Mouse (Mus musculus): Measurements from ENCODE around the gene Acadl. TPM values are rescaled to one million over a fixed set of nuclear protein-coding genes. Genes with fewer than 3 reads are reported as not detected.

Gene Acadl
- polyA plus RNA-seq, 1 experiment from 2014 or later: 42.7 TPM

DNA sequence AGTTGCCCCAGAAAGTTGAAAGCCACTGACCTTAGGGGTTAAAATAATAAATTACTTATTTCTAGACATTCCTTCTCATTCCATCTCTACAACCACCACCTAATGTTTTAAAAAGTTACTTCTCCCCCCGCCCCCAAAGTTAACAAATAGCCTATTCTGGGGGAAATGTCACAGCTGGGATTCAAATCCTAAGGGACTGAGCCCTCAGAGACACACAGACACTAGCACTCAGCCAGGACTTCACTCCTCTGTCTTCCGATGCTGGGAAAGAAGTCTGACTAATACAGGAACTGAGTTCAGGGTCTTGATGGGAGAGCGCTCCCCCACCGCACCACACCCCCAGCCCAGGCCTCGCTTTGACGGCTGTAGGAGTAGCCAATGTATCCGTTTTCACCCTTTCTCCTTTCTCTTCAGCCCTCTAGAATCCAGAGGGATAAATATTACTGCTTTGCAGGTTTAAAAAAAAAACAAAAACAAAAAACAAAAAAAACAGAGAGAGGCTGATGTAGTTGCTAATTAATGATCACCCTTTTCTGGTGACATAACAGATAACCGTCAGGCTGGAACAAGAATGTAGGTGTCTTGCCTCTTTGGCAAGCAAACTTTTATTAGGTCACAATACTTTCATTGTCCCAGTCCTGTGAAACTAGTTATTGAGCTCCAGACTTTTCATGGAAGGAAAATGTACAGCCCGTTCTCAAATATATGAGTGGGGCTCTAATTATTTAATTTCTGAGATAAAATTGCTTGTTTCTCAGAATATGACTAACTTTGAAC is 31.1 kb downstream of the Acadl start:
- no peaks in the 10 kb centered on the region for H3K4me1 ChIP-seq (ENCODE audit: control insufficient read depth, insufficient read depth, low read length)
- no peak overlapping the region for H3K4me3 ChIP-seq (ENCODE audit: low read depth, low read length)
- no peak for ATAC-seq
- H3K4me2 ChIP-seq (ENCODE audit: low read length): no peak overlapping the region
- no peak overlapping the region for H3K27ac ChIP-seq (ENCODE audit: low read length)
- no peaks in the 10 kb centered on the region for H3K36me3 ChIP-seq (ENCODE audit: control insufficient read depth, insufficient read depth, low read length)
- no peaks in the 10 kb centered on the region for H3K9me3 ChIP-seq (replicated peaks; ENCODE audit: control insufficient read depth, low read length, poor library complexity, severe bottlenecking)
- H3K9ac ChIP-seq (ENCODE audit: low read depth, low read length): no peak overlapping the region
- WGBS: 84% methylated on average over 9 of the region's 9 CpGs
- no peaks in the 10 kb centered on the region for H3K27me3 ChIP-seq (ENCODE audit: control insufficient read depth, insufficient read depth, low read depth, low read length)

DNA sequence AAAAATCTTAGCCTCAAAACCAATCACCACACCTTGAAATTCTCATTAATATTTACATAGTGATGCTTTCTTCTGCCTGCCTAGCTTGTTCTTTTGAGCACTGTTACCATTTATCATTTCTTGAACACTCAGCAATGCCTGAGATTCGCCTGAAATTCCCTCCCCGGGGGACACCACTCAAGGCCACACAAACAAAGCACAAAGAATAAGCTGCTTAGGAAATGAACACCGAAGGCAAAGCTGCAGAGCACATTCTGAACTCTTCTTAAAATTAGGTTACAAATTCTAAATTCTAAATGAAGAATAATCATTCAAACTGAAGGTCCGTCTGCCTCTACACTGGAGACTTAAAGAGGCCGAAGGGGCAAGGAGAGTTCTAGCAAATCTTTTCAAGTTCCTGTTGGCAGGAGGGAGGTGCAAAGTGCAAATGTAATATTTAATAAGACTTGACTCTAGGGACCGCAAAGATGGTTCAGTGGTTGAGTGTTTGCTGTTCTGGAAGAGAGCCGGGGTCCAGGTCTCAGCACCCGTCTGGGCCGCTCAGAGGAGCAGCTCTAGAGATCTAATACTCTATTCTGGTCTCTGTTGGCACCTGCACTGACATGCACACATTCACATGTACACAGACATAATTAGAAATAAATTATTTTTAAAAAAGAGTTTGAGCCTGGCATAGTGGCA is 33.5 kb downstream of the Acadl start:
- Histone ChIP-seq H3K4me1 (ENCODE audit: control insufficient read depth, insufficient read depth, low read length) (no peaks in the 10 kb centered on the region), H3K4me2 (ENCODE audit: low read length) (no peak overlapping the region), H3K4me3 (ENCODE audit: low read depth, low read length) (no peak overlapping the region), H3K36me3 (ENCODE audit: control insufficient read depth, insufficient read depth, low read length) (no peaks in the 10 kb centered on the region), H3K9ac (ENCODE audit: low read depth, low read length) (no peak overlapping the region), H3K27ac (ENCODE audit: low read length) (no peak overlapping the region), H3K9me3 (replicated peaks; ENCODE audit: control insufficient read depth, low read length, poor library complexity, severe bottlenecking) (no peaks in the 10 kb centered on the region), H3K27me3 (ENCODE audit: control insufficient read depth, insufficient read depth, low read depth, low read length) (no peaks in the 10 kb centered on the region)
- WGBS: 52% methylated on average over 9 of the region's 9 CpGs
- ATAC-seq: no peak

DNA sequence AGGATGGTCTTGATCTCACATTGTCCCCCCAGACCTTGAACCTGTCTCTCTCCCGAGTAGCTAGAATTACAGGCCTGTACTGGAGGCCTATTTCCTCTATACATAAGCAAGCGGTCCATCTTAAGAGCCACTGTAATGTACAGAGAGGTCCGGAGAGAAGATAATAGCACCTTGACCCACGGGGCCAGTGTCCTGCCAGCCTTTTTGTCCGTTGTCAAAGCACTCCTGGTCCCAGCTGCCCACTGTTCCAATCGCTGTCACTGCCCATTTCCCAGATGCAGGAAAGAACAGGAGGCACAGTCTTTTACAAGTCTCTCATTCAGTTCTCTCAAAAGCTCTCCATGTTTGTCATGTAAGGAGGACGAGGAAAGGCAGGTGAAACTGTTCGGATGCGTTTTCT is 41.1 kb downstream of the Acadl start:
- ATAC-seq: no peak
- Histone ChIP-seq H3K36me3 (ENCODE audit: control insufficient read depth, insufficient read depth, low read length) (no peaks in the 10 kb centered on the region), H3K27ac (ENCODE audit: low read length) (no peak overlapping the region), H3K4me1 (ENCODE audit: control insufficient read depth, insufficient read depth, low read length) (peaks cover 9% of the 10 kb centered on the region), H3K27me3 (ENCODE audit: control insufficient read depth, insufficient read depth, low read depth, low read length) (no peaks in the 10 kb centered on the region), H3K9ac (ENCODE audit: low read depth, low read length) (no peak overlapping the region), H3K9me3 (replicated peaks; ENCODE audit: control insufficient read depth, low read length, poor library complexity, severe bottlenecking) (no peaks in the 10 kb centered on the region), H3K4me2 (ENCODE audit: low read length) (no peak overlapping the region), H3K4me3 (ENCODE audit: low read depth, low read length) (no peak overlapping the region)
- WGBS: 79% methylated on average over 9 of the region's 9 CpGs

DNA sequence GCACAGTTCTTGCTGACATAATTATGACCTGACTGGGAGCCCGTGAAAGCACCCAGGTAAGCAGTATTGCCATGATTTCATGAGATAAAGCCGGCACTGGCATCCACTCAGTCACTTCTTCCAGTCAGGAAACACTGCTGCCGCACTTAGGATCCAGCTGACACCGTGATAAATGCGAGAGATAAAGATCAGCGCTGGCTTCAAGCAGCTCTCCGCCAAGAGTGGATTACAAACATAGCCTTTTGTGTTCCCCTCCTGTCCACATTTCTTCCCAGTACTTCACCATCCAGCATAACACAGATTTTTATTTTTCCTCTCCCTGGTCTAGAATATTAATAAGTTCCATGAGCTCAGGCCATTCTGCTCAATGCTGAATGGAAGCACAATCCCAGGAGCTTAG is 42.8 kb downstream of the Acadl start:
- ATAC-seq: no peak
- Histone ChIP-seq H3K27ac (ENCODE audit: low read length) (peak overlapping the region; percentile 5; the same call in 1 of the 2 replicates), H3K4me2 (ENCODE audit: low read length) (peak overlapping the region; percentile 27; the same call in 1 of the 2 replicates), H3K36me3 (ENCODE audit: control insufficient read depth, insufficient read depth, low read length) (no peaks in the 10 kb centered on the region), H3K4me3 (ENCODE audit: low read depth, low read length) (no peak overlapping the region; the same call in 1 of the 2 replicates), H3K9me3 (replicated peaks; ENCODE audit: control insufficient read depth, low read length, poor library complexity, severe bottlenecking) (no peaks in the 10 kb centered on the region), H3K4me1 (ENCODE audit: control insufficient read depth, insufficient read depth, low read length) (peaks cover 16% of the 10 kb centered on the region), H3K9ac (ENCODE audit: low read depth, low read length) (peak overlapping the region; percentile 40; the same call in 1 of the 2 replicates), H3K27me3 (ENCODE audit: control insufficient read depth, insufficient read depth, low read depth, low read length) (no peaks in the 10 kb centered on the region)
- 12% methylated on average over 7 of the region's 7 CpGs for WGBS

DNA sequence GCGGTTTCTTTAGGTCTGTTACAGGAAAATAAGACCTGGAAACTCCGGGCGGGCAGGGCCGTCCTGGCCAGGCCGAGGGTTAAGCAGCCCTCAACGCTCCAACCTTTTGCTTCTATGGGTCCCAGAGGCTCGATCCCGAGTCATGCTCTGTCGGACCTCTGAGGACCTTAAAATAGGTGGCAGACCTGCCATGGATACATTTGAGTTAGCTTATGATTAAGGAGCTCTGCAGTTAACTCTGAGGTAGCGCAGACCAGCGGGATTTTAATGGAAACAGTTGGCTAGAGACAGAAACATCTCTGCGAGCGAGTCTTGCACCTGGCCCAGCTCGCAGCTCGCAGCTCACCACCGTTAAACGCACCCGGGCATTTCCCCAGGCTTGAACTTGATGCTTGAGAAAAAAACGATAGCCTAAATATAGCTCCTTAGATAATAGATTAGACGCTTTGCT is 45.2 kb downstream of the Acadl start:
- WGBS: under 1% methylated on average over 20 of the region's 20 CpGs
- peak; percentile 66 for ATAC-seq
- Histone ChIP-seq H3K9me3 (replicated peaks; ENCODE audit: control insufficient read depth, low read length, poor library complexity, severe bottlenecking) (no peaks in the 10 kb centered on the region), H3K27ac (ENCODE audit: low read length) (peak overlapping the region; percentile 99), H3K27me3 (ENCODE audit: control insufficient read depth, insufficient read depth, low read depth, low read length) (no peaks in the 10 kb centered on the region), H3K36me3 (ENCODE audit: control insufficient read depth, insufficient read depth, low read length) (no peaks in the 10 kb centered on the region), H3K4me1 (ENCODE audit: control insufficient read depth, insufficient read depth, low read length) (peaks cover 24% of the 10 kb centered on the region), H3K9ac (ENCODE audit: low read depth, low read length) (peak overlapping the region; percentile 96), H3K4me2 (ENCODE audit: low read length) (peak overlapping the region; percentile 91), H3K4me3 (ENCODE audit: low read depth, low read length) (peak overlapping the region; percentile 82)

DNA sequence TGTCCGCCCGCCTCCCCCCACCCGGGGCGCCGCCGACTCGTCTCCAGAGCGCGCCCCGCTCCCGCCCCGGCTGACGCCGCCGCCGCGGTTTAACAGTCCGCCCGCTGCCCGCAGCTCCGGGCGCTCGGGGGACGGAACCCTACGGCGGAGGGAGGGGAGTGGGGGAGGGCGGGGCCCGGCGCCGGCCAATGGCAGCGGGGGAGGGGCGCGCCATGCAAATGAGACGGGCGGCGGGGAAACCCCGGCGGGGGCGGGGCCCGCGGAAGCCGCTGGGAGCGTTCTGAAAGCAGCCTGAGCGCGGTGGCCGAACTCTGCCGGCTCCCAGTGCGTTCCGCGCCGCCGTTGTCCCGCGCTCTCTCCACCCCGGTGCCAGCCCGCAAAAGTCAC is 45.6 kb downstream of the Acadl start, which contains the start of gene Kansl1l:
Gene Kansl1l, minus strand, starts transcription at position 110 of the 387 bp plus-strand sequence.
- Histone ChIP-seq H3K27ac (ENCODE audit: low read length) (peak within 1 kb of the TSS; percentile 99), H3K27me3 (ENCODE audit: control insufficient read depth, insufficient read depth, low read depth, low read length) (no peaks in the 10 kb centered on the region), H3K9ac (ENCODE audit: low read depth, low read length) (peak within 1 kb of the TSS; percentile 96), H3K36me3 (ENCODE audit: control insufficient read depth, insufficient read depth, low read length) (no peaks in the 10 kb centered on the region), H3K4me2 (ENCODE audit: low read length) (peak within 1 kb of the TSS; percentile 91), H3K4me3 (ENCODE audit: low read depth, low read length) (peak within 1 kb of the TSS; percentile 82), H3K4me1 (ENCODE audit: control insufficient read depth, insufficient read depth, low read length) (peaks cover 24% of the 10 kb centered on the region), H3K9me3 (replicated peaks; ENCODE audit: control insufficient read depth, low read length, poor library complexity, severe bottlenecking) (no peaks in the 10 kb centered on the region)
- ATAC-seq: peak; percentile 92
- WGBS: under 1% methylated on average over 21 of the region's 56 CpGs

DNA sequence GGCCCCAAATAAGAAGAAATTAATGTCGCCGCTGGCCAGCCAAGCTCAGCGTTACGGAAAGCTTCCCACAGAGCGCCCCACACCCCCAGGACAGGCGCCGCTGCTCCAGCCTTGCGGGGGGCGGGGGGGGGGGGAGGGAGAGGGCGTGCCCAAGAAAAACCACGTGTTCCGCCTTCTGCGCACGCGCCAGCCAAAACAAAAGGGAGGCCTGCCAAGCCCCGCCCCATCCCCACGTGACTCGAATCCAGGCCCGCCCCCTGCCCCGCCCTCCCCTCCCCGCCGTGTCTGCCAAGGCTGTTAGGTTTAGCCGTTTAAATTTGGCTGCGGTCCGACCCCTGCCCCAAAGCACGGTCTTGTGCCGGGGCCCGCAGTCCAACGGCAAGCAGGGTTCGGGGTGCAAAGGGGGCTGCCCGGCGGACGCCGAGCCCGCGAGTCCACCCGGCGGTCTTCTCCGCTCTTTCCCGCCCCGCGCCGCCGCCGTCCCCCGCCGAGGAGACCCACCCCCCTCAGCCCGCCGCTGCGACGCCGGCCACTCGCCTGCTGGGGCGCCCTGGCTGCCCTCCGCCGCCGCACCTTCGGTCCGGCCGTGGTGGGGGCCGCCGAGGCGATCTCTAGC is 46.1 kb downstream of the Acadl start:
- Histone ChIP-seq H3K4me1 (ENCODE audit: control insufficient read depth, insufficient read depth, low read length) (peaks cover 24% of the 10 kb centered on the region), H3K4me2 (ENCODE audit: low read length) (peak overlapping the region; percentile 91), H3K27ac (ENCODE audit: low read length) (peak overlapping the region; percentile 99), H3K27me3 (ENCODE audit: control insufficient read depth, insufficient read depth, low read depth, low read length) (no peaks in the 10 kb centered on the region), H3K36me3 (ENCODE audit: control insufficient read depth, insufficient read depth, low read length) (no peaks in the 10 kb centered on the region), H3K9me3 (replicated peaks; ENCODE audit: control insufficient read depth, low read length, poor library complexity, severe bottlenecking) (no peaks in the 10 kb centered on the region), H3K9ac (ENCODE audit: low read depth, low read length) (peak overlapping the region; percentile 96), H3K4me3 (ENCODE audit: low read depth, low read length) (peak overlapping the region; percentile 82)
- ATAC-seq: peak; percentile 90
- 0% methylated on average over 36 of the region's 63 CpGs for WGBS

DNA sequence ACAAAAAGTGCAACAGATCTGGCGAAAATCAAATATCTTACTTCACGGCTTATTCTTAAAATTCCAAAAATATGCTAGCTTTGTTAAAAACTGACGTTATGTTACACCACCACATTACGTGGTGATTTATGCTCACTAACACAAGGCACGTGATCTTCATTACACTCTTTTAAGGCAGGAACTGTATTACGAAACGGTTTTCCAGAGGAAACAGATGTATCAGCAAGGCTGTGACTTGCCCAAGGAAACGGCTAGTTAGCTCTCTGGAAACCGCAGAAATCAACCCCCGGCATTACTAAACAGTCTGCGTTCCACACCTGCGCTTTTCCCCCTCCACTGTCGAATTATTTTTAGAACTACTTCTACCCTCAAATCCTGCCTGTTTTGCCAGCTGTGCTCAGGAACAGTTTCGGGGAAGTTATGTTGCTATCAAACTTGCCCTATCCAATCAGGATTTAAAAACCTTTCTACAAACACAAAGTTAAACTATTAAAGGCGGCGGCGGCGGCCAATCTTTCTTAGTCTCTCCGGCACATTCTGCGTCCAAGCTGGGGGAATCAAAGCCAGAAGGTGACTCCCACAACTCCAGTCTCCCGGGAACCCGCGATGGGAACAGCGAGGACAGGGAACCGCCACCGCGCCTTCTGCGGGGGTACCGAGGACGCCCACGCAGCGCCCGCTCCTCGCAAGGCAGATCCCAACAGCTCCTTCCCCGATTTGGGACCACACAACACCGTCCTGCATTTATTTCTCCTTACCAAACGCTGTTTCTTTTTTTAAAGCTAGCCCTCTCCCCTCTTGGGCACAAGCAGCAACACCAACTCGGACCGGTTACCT is 46.9 kb downstream of the Acadl start:
- Histone ChIP-seq H3K36me3 (ENCODE audit: control insufficient read depth, insufficient read depth, low read length) (no peaks in the 10 kb centered on the region), H3K9ac (ENCODE audit: low read depth, low read length) (peak overlapping the region; percentile 72), H3K9me3 (replicated peaks; ENCODE audit: control insufficient read depth, low read length, poor library complexity, severe bottlenecking) (no peaks in the 10 kb centered on the region), H3K27me3 (ENCODE audit: control insufficient read depth, insufficient read depth, low read depth, low read length) (no peaks in the 10 kb centered on the region), H3K4me3 (ENCODE audit: low read depth, low read length) (peak overlapping the region; percentile 82), H3K27ac (ENCODE audit: low read length) (peak overlapping the region; percentile 99), H3K4me1 (ENCODE audit: control insufficient read depth, insufficient read depth, low read length) (peaks cover 24% of the 10 kb centered on the region), H3K4me2 (ENCODE audit: low read length) (peak overlapping the region; percentile 84)
- peak; percentile 50 for ATAC-seq
- under 1% methylated on average over 39 of the region's 39 CpGs for whole genome bisulfite sequencing
